Mouse (Mus musculus): Measurements from ENCODE around the gene Gnai2. TPM values are rescaled to one million over a fixed set of nuclear protein-coding genes. Genes with fewer than 3 reads are reported as not detected.

Gene Gnai2
- total RNA-seq, 2 experiments from 2014 or later = 462 to 469 TPM

- no peak for DNase-seq
Observed at GRCm38 (mm10) chr9:107657144-107657543, 22.0 kb upstream of the Gnai2 start.

- no peak for DNase-seq
Observed at GRCm38 (mm10) chr9:107654585-107654984, 19.4 kb upstream of the Gnai2 start.

GRCm38 (mm10) chr9:107653474-107653873, 18.3 kb upstream of the Gnai2 start:
- no peak for DNase-seq

- DNase-seq = no peak
Observed at GRCm38 (mm10) chr9:107650708-107651481, 15.7 kb upstream of the Gnai2 start.

GRCm38 (mm10) chr9:107650225-107650624, 15.1 kb upstream of the Gnai2 start:
- DNase-seq = no peak

GRCm38 (mm10) chr9:107648767-107649166, 13.6 kb upstream of the Gnai2 start:
- no peak for DNase-seq

GRCm38 (mm10) chr9:107646975-107647374, 11.8 kb upstream of the Gnai2 start:
- DNase-seq = no peak

- peak; percentile 87 for DNase-seq
Observed at GRCm38 (mm10) chr9:107645577-107645976, 10.4 kb upstream of the Gnai2 start.

GRCm38 (mm10) chr9:107645153-107645510, 10.0 kb upstream of the Gnai2 start:
- no peak for DNase-seq

- DNase-seq = peak; percentile 96
Observed at GRCm38 (mm10) chr9:107644495-107645152, 9.5 kb upstream of the Gnai2 start.

- no peak for DNase-seq
Observed at GRCm38 (mm10) chr9:107643544-107644214, 8.5 kb upstream of the Gnai2 start.

GRCm38 (mm10) chr9:107641666-107642065, 6.5 kb upstream of the Gnai2 start:
- DNase-seq = no peak

GRCm38 (mm10) chr9:107640257-107640772, 5.1 kb upstream of the Gnai2 start:
- DNase-seq = no peak

GRCm38 (mm10) chr9:107637070-107637469, 1.9 kb upstream of the Gnai2 start:
- no peak for DNase-seq

- DNase-seq = no peak
Observed at GRCm38 (mm10) chr9:107634406-107635278, 525 bp downstream of the Gnai2 start.

GRCm38 (mm10) chr9:107633661-107634405, 1.3 kb downstream of the Gnai2 start:
- DNase-seq = peak; percentile 55

GRCm38 (mm10) chr9:107633091-107633660, 2.0 kb downstream of the Gnai2 start:
- DNase-seq = peak; percentile 86

- peak; percentile 77 for DNase-seq
Observed at GRCm38 (mm10) chr9:107632478-107632877, 2.7 kb downstream of the Gnai2 start.

GRCm38 (mm10) chr9:107631861-107632260, 3.3 kb downstream of the Gnai2 start:
- DNase-seq = no peak

GRCm38 (mm10) chr9:107631311-107631826, 3.8 kb downstream of the Gnai2 start:
- no peak for DNase-seq

GRCm38 (mm10) chr9:107630576-107630975, 4.6 kb downstream of the Gnai2 start:
- DNase-seq = no peak

Measured in heart, postnatal 4 days (tissue).